Mouse (Mus musculus): Measurements from ENCODE around the gene Whamm.

GRCm38 (mm10) chr7:81554369-81554768, 16.7 kb upstream of the Whamm start:
- TF ChIP-seq GATA1 (IDR thresholded peaks at IDR 0.05; ENCODE audit: borderline replicate concordance, low read length) (no peak), FLI1 (IDR thresholded peaks at IDR 0.05; ENCODE audit: low read length) (no peak)
